Mouse (Mus musculus) liver (tissue): ENCODE data around the gene Sash1.

Experiments
- DNase-seq: peaks from one replicate; pipeline ENCODE4 v3.0.0-alpha.2; 2020; ENCODE audit warnings: mixed read lengths

Gene Sash1

GRCm38 (mm10) chr10:8787221-8787620 lies 98.6 kb downstream of the Sash1 start:
- no peak for DNase-seq

GRCm38 (mm10) chr10:8785451-8786145 lies 100.3 kb downstream of the Sash1 start:
- no peak for DNase-seq

GRCm38 (mm10) chr10:8781876-8782372 lies 103.9 kb downstream of the Sash1 start:
- no peak for DNase-seq

- DNase-seq = no peak
Measured at GRCm38 (mm10) chr10:8779842-8780241, 106.0 kb downstream of the Sash1 start.

GRCm38 (mm10) chr10:8778845-8779244 lies 107.0 kb downstream of the Sash1 start:
- DNase-seq = peak; percentile 36

GRCm38 (mm10) chr10:8777552-8778253 lies 108.2 kb downstream of the Sash1 start:
- no peak for DNase-seq

- no peak for DNase-seq
Measured at GRCm38 (mm10) chr10:8776791-8777190, 109.1 kb downstream of the Sash1 start.

- no peak for DNase-seq
Measured at GRCm38 (mm10) chr10:8775794-8776193, 110.1 kb downstream of the Sash1 start.

GRCm38 (mm10) chr10:8772464-8773209 lies 113.2 kb downstream of the Sash1 start:
- DNase-seq = no peak

GRCm38 (mm10) chr10:8770931-8771653 lies 114.8 kb downstream of the Sash1 start:
- DNase-seq = no peak

- DNase-seq = no peak
Measured at GRCm38 (mm10) chr10:8768654-8769053, 117.2 kb downstream of the Sash1 start.

GRCm38 (mm10) chr10:8767381-8767780 lies 118.5 kb downstream of the Sash1 start:
- no peak for DNase-seq

GRCm38 (mm10) chr10:8765922-8766522 lies 119.8 kb downstream of the Sash1 start:
- DNase-seq = no peak

- no peak for DNase-seq
Measured at GRCm38 (mm10) chr10:8762771-8763170, 123.1 kb downstream of the Sash1 start.

- DNase-seq = peak; percentile 25
Measured at GRCm38 (mm10) chr10:8762209-8762701, 123.6 kb downstream of the Sash1 start.

GRCm38 (mm10) chr10:8761656-8762055 lies 124.2 kb downstream of the Sash1 start:
- no peak for DNase-seq

GRCm38 (mm10) chr10:8760598-8760997 lies 125.3 kb downstream of the Sash1 start:
- DNase-seq = no peak

- peak; percentile 29 for DNase-seq
Measured at GRCm38 (mm10) chr10:8759228-8759627, 126.6 kb downstream of the Sash1 start.

GRCm38 (mm10) chr10:8757429-8757931 lies 128.4 kb downstream of the Sash1 start:
- no peak for DNase-seq

GRCm38 (mm10) chr10:8756604-8757354 lies 129.1 kb downstream of the Sash1 start:
- no peak for DNase-seq

- no peak for DNase-seq
Measured at GRCm38 (mm10) chr10:8753377-8753776, 132.5 kb downstream of the Sash1 start.
